Mouse (Mus musculus): ENCODE measurements around the gene Ccno.

Ccno gene

GRCm38 (mm10) chr13:112987532-112987943 lies at the start of gene Ccno:
Gene Ccno (plus strand): TSS chr13:112987802.
- in situ Hi-C loops (cut with MboI; ENCODE audit: low pct_unique_long_range_greater_than_20kb in 1 of 2, low sequenced_read_pairs in 2 of 2, unreplicated experiment in 1 of 2), result loop anchor here in 1 of 2 experiments (5.0 kb wide), 1 partner anchor 45 kb away; no protein-coding TSS in a partner anchor

GRCm38 (mm10) chr13:112938130-112938529 lies 49.5 kb upstream of the Ccno start:
- in situ Hi-C loops (cut with MboI; ENCODE audit: low pct_unique_long_range_greater_than_20kb in 1 of 2, low sequenced_read_pairs in 2 of 2, unreplicated experiment in 1 of 2), result no loop called here

- in situ Hi-C loops (cut with MboI; ENCODE audit: low pct_unique_long_range_greater_than_20kb in 1 of 2, low sequenced_read_pairs in 2 of 2, unreplicated experiment in 1 of 2), result no loop called here
Observed at GRCm38 (mm10) chr13:112941879-112942330, 45.7 kb upstream of the Ccno start.

- in situ Hi-C loops (cut with MboI; ENCODE audit: low pct_unique_long_range_greater_than_20kb in 1 of 2, low sequenced_read_pairs in 2 of 2, unreplicated experiment in 1 of 2), result no loop called here
Observed at GRCm38 (mm10) chr13:112945312-112945711, 42.3 kb upstream of the Ccno start.

- in situ Hi-C loops (cut with MboI; ENCODE audit: low pct_unique_long_range_greater_than_20kb in 1 of 2, low sequenced_read_pairs in 2 of 2, unreplicated experiment in 1 of 2), result no loop called here
Observed at GRCm38 (mm10) chr13:112945900-112946299, 41.7 kb upstream of the Ccno start.

- in situ Hi-C loops (cut with MboI; ENCODE audit: low pct_unique_long_range_greater_than_20kb in 1 of 2, low sequenced_read_pairs in 2 of 2, unreplicated experiment in 1 of 2), result no loop called here
Observed at GRCm38 (mm10) chr13:112954067-112954466, 33.5 kb upstream of the Ccno start.

GRCm38 (mm10) chr13:112963081-112963480 lies 24.5 kb upstream of the Ccno start:
- in situ Hi-C loops (cut with MboI; ENCODE audit: low pct_unique_long_range_greater_than_20kb in 1 of 2, low sequenced_read_pairs in 2 of 2, unreplicated experiment in 1 of 2), result no loop called here

GRCm38 (mm10) chr13:112964421-112964820 lies 23.2 kb upstream of the Ccno start:
- in situ Hi-C loops (cut with MboI; ENCODE audit: low pct_unique_long_range_greater_than_20kb in 1 of 2, low sequenced_read_pairs in 2 of 2, unreplicated experiment in 1 of 2), result no loop called here

GRCm38 (mm10) chr13:112967267-112967666 lies 20.3 kb upstream of the Ccno start:
- in situ Hi-C loops (cut with MboI; ENCODE audit: low pct_unique_long_range_greater_than_20kb in 1 of 2, low sequenced_read_pairs in 2 of 2, unreplicated experiment in 1 of 2), result no loop called here

- in situ Hi-C loops (cut with MboI; ENCODE audit: low pct_unique_long_range_greater_than_20kb in 1 of 2, low sequenced_read_pairs in 2 of 2, unreplicated experiment in 1 of 2), result no loop called here
Observed at GRCm38 (mm10) chr13:112976720-112977119, 10.9 kb upstream of the Ccno start.

- in situ Hi-C loops (cut with MboI; ENCODE audit: low pct_unique_long_range_greater_than_20kb in 1 of 2, low sequenced_read_pairs in 2 of 2, unreplicated experiment in 1 of 2), result loop anchor here in 1 of 2 experiments (5.0 kb wide), 1 partner anchor 46 kb away; no protein-coding TSS in a partner anchor
Observed at GRCm38 (mm10) chr13:112985605-112986450, 1.8 kb upstream of the Ccno start.

- in situ Hi-C loops (cut with MboI; ENCODE audit: low pct_unique_long_range_greater_than_20kb in 1 of 2, low sequenced_read_pairs in 2 of 2, unreplicated experiment in 1 of 2), result loop anchor here in 1 of 2 experiments (5.0 kb wide), 1 partner anchor 46 kb away; no protein-coding TSS in a partner anchor
Observed at GRCm38 (mm10) chr13:112986451-112986950, 1.1 kb upstream of the Ccno start.

- in situ Hi-C loops (cut with MboI; ENCODE audit: low pct_unique_long_range_greater_than_20kb in 1 of 2, low sequenced_read_pairs in 2 of 2, unreplicated experiment in 1 of 2), result loop anchor here in 1 of 2 experiments (5.0 kb wide), 1 partner anchor 44 kb away; no protein-coding TSS in a partner anchor
Observed at GRCm38 (mm10) chr13:112987991-112988390, 389 bp downstream of the Ccno start.

GRCm38 (mm10) chr13:112988866-112989265 lies 1.3 kb downstream of the Ccno start:
- in situ Hi-C loops (cut with MboI; ENCODE audit: low pct_unique_long_range_greater_than_20kb in 1 of 2, low sequenced_read_pairs in 2 of 2, unreplicated experiment in 1 of 2), result loop anchor here in 1 of 2 experiments (5.0 kb wide), 1 partner anchor 43 kb away; no protein-coding TSS in a partner anchor

GRCm38 (mm10) chr13:112989541-112989940 lies 1.9 kb downstream of the Ccno start:
- in situ Hi-C loops (cut with MboI; ENCODE audit: low pct_unique_long_range_greater_than_20kb in 1 of 2, low sequenced_read_pairs in 2 of 2, unreplicated experiment in 1 of 2), result loop anchor here in 1 of 2 experiments (5.0 kb wide), 1 partner anchor 43 kb away; no protein-coding TSS in a partner anchor

GRCm38 (mm10) chr13:112990346-112990745 lies 2.7 kb downstream of the Ccno start:
- in situ Hi-C loops (cut with MboI; ENCODE audit: low pct_unique_long_range_greater_than_20kb in 1 of 2, low sequenced_read_pairs in 2 of 2, unreplicated experiment in 1 of 2), result no loop called here

- in situ Hi-C loops (cut with MboI; ENCODE audit: low pct_unique_long_range_greater_than_20kb in 1 of 2, low sequenced_read_pairs in 2 of 2, unreplicated experiment in 1 of 2), result no loop called here
Observed at GRCm38 (mm10) chr13:112993531-112994152, 6.0 kb downstream of the Ccno start, which contains the start of gene Mcidas. Gene Mcidas (plus strand): TSS chr13:112993845.

- in situ Hi-C loops (cut with MboI; ENCODE audit: low pct_unique_long_range_greater_than_20kb in 1 of 2, low sequenced_read_pairs in 2 of 2, unreplicated experiment in 1 of 2), result no loop called here
Observed at GRCm38 (mm10) chr13:112994191-112994590, 6.6 kb downstream of the Ccno start.

GRCm38 (mm10) chr13:112996407-112996806 lies 8.8 kb downstream of the Ccno start:
- in situ Hi-C loops (cut with MboI; ENCODE audit: low pct_unique_long_range_greater_than_20kb in 1 of 2, low sequenced_read_pairs in 2 of 2, unreplicated experiment in 1 of 2), result no loop called here

Data from mouse embryonic stem cell (cell line).